Mouse (Mus musculus): Measurements from ENCODE around the gene Rec114. TPM values are rescaled to one million over a fixed set of nuclear protein-coding genes. Genes with fewer than 3 reads are reported as not detected.

Gene Rec114
- total and polyA plus RNA-seq, 3 experiments = 111 to 135 TPM; not detected in 1

DNA sequence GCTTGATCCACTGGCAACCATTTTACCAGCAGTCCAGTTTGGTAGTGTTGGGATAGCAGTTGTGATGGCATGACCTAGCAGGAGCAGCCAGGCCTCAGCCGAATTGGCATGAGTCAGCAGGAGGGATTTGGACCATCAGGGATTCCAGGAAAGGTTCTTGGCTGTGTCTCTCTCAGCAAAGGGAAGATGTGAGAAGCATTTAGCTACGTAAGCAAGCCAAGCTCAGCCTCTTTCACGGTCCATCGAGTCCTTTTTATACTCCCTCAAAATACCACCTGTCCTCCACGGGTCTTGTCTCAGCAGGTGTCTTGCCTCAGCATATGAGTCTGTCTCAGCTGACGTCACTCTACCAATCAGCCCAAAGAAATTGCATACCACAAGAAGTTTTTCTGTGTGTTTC, 60.4 kb downstream of the Rec114 start:
- Histone ChIP-seq H3K4me1 (ENCODE audit: control insufficient read depth in 1 of 2, insufficient read depth in 2 of 2, low read length in 2 of 2) (peaks cover 0 to 3% of the 10 kb centered on the region in 2 experiments; a peak in 2 of 4 replicates), H3K27me3 (ENCODE audit: control insufficient read depth in 1 of 2, insufficient read depth in 2 of 2, low read length in 2 of 2) (no peaks in the 10 kb centered on the region), H3K9ac (ENCODE audit: control insufficient read depth, low read depth, low read length, poor library complexity, severe bottlenecking) (no peak overlapping the region), H3K27ac (ENCODE audit: control insufficient read depth, low read depth, low read length) (no peak overlapping the region), H3K4me3 (ENCODE audit: control insufficient read depth in 1 of 2, insufficient read depth in 1 of 2, low read depth in 2 of 2, low read length in 2 of 2) (no peak overlapping the region), H3K9me3 (replicated peaks; ENCODE audit: insufficient read depth, low read length) (no peaks in the 10 kb centered on the region), H3K79me2 (ENCODE audit: control insufficient read depth, insufficient read depth, low read length, poor library complexity) (no peaks in the 10 kb centered on the region), H3K36me3 (ENCODE audit: control insufficient read depth in 1 of 2, insufficient read depth in 2 of 2, low read length in 2 of 2) (no peaks in the 10 kb centered on the region)
- no peak for TF ChIP-seq NELFE (IDR thresholded peaks at IDR 0.05; ENCODE audit: low read depth, low read length)
- no peak for TF ChIP-seq TBP (IDR thresholded peaks at IDR 0.05; ENCODE audit: low read depth, low read length)
- no peak for TF ChIP-seq POLR2AphosphoS5 (IDR thresholded peaks at IDR 0.05; ENCODE audit: borderline replicate concordance, low read depth, low read length)
- no peak for TF ChIP-seq E2F4 (IDR thresholded peaks at IDR 0.05; ENCODE audit: borderline replicate concordance, low read depth, low read length)
- no peak for TF ChIP-seq ZC3H11A (IDR thresholded peaks at IDR 0.05; ENCODE audit: low read depth, low read length)
- no peak for TF ChIP-seq HCFC1 (IDR thresholded peaks at IDR 0.05; ENCODE audit: low read depth, low read length)
- no peak for TF ChIP-seq TAL1 (IDR thresholded peaks at IDR 0.05; ENCODE audit: low read length)
- no peak for TF ChIP-seq RAD21 (IDR thresholded peaks at IDR 0.05; ENCODE audit: low read depth, low read length)
- no peak for TF ChIP-seq ZNF384 (IDR thresholded peaks at IDR 0.05; ENCODE audit: low read depth, low read length)
- no peak for TF ChIP-seq BHLHE40 (IDR thresholded peaks at IDR 0.05; ENCODE audit: borderline replicate concordance, low read depth, low read length)
- no peak for TF ChIP-seq MXI1 (IDR thresholded peaks at IDR 0.05; ENCODE audit: low read depth, low read length)
- no peak for TF ChIP-seq ZMIZ1 (IDR thresholded peaks at IDR 0.05; ENCODE audit: low read depth, low read length)
- no peak for TF ChIP-seq TCF12 (IDR thresholded peaks at IDR 0.05; ENCODE audit: low read depth, low read length)
- TF ChIP-seq POLR2AphosphoS2 (IDR thresholded peaks at IDR 0.05; ENCODE audit: low read length) = no peak
- no peak for TF ChIP-seq SIN3A (IDR thresholded peaks at IDR 0.05; ENCODE audit: low read length)
- TF ChIP-seq ETS1 (IDR thresholded peaks at IDR 0.05; ENCODE audit: low read depth, low read length) = no peak
- no peak for TF ChIP-seq MAX (IDR thresholded peaks at IDR 0.05; ENCODE audit: low read length)
- TF ChIP-seq GABPA (IDR thresholded peaks at IDR 0.05; ENCODE audit: low read depth, low read length) = no peak
- no peak for TF ChIP-seq RCOR1 (IDR thresholded peaks at IDR 0.05; ENCODE audit: low read depth, low read length)
- TF ChIP-seq MEF2A (IDR thresholded peaks at IDR 0.05; ENCODE audit: extremely low read depth, insufficient replicate concordance, low read depth, low read length, poor library complexity, severe bottlenecking) = no peak
- no peak for DNase-seq (ENCODE audit: low read depth, low spot score)

- no peaks in the 10 kb centered on the region for H3K27me3 ChIP-seq (ENCODE audit: control insufficient read depth in 1 of 2, insufficient read depth in 2 of 2, low read length in 2 of 2)
- H3K9me3 ChIP-seq (replicated peaks; ENCODE audit: insufficient read depth, low read length) = no peaks in the 10 kb centered on the region
- no peak for DNase-seq (ENCODE audit: low read depth, low spot score)
- H3K27ac ChIP-seq (ENCODE audit: control insufficient read depth, low read depth, low read length) = no peak overlapping the region
- peaks cover 0 to 3% of the 10 kb centered on the region in 2 experiments; a peak in 2 of 4 replicates for H3K4me1 ChIP-seq (ENCODE audit: control insufficient read depth in 1 of 2, insufficient read depth in 2 of 2, low read length in 2 of 2)
- TF ChIP-seq EP300 (IDR thresholded peaks at IDR 0.05; ENCODE audit: low read depth in 1 of 2, low read length in 2 of 2) (no peak), ZKSCAN1 (IDR thresholded peaks at IDR 0.05; ENCODE audit: low read depth, low read length) (no peak), CTCF (IDR thresholded peaks at IDR 0.05 in 2 of 3, conservative IDR thresholded peaks at IDR 0.05 in 1 of 3; ENCODE audit: control insufficient read depth in 1 of 3, insufficient read depth in 1 of 3, low read depth in 2 of 3, low read length in 3 of 3, poor library complexity in 1 of 3, severe bottlenecking in 1 of 3) (no peak), HCFC1 (IDR thresholded peaks at IDR 0.05; ENCODE audit: low read depth, low read length) (no peak), GABPA (IDR thresholded peaks at IDR 0.05; ENCODE audit: low read depth, low read length) (no peak), ZMIZ1 (IDR thresholded peaks at IDR 0.05; ENCODE audit: low read depth, low read length) (no peak), SIN3A (IDR thresholded peaks at IDR 0.05; ENCODE audit: low read length) (no peak), CHD2 (IDR thresholded peaks at IDR 0.05; ENCODE audit: low read length) (no peak), KAT2A (conservative IDR thresholded peaks at IDR 0.05; ENCODE audit: low read depth, low read length) (no peak), SMC3 (IDR thresholded peaks at IDR 0.05; ENCODE audit: low read depth, low read length) (no peak), BHLHE40 (IDR thresholded peaks at IDR 0.05; ENCODE audit: borderline replicate concordance, low read depth, low read length) (no peak), UBTF (IDR thresholded peaks at IDR 0.05; ENCODE audit: borderline replicate concordance, insufficient read depth, low read depth, low read length) (no peak), MXI1 (IDR thresholded peaks at IDR 0.05; ENCODE audit: low read depth, low read length) (no peak), MAX (IDR thresholded peaks at IDR 0.05; ENCODE audit: low read length) (no peak), USF1 (IDR thresholded peaks at IDR 0.05; ENCODE audit: low read depth, low read length) (no peak), NELFE (IDR thresholded peaks at IDR 0.05; ENCODE audit: low read depth, low read length) (no peak), RCOR1 (IDR thresholded peaks at IDR 0.05; ENCODE audit: low read depth, low read length) (no peak), POLR2AphosphoS2 (IDR thresholded peaks at IDR 0.05; ENCODE audit: low read length) (no peak)
- H3K9ac ChIP-seq (ENCODE audit: control insufficient read depth, low read depth, low read length, poor library complexity, severe bottlenecking) = no peak overlapping the region
- no peak overlapping the region for H3K4me3 ChIP-seq (ENCODE audit: control insufficient read depth in 1 of 2, insufficient read depth in 1 of 2, low read depth in 2 of 2, low read length in 2 of 2)
- H3K79me2 ChIP-seq (ENCODE audit: control insufficient read depth, insufficient read depth, low read length, poor library complexity) = peaks cover 1% of the 10 kb centered on the region; the same call in 1 of the 2 replicates
- no peaks in the 10 kb centered on the region for H3K36me3 ChIP-seq (ENCODE audit: control insufficient read depth in 1 of 2, insufficient read depth in 2 of 2, low read length in 2 of 2)
Observed at GRCm38 (mm10) chr9:58682106-58682505, 61.7 kb downstream of the Rec114 start.

Measured in MEL (cell line).